Mouse (Mus musculus) cerebellum, postnatal 4 days (tissue): ENCODE results near the gene Ebf4.
"Not testable (repeated sequence)": the region's sequence is repeated elsewhere in the genome, so short reads cannot be mapped to it uniquely, and the experiment has no call there.

Source experiments
- DNase-seq, 2 experiments: peaks; one replicate each; pipeline ENCODE4 v3.0.0; 2022; ENCODE audit warnings: low spot score in 2 of 2, mixed read lengths in 1 of 2

Ebf4 gene

GRCm38 (mm10) chr2:130295331-130296133 is 563 bp downstream of the Ebf4 start:
- DNase-seq, result peak in 1 of 2 experiments; percentile 43

GRCm38 (mm10) chr2:130296134-130296745 is 1.3 kb downstream of the Ebf4 start:
- no peak for DNase-seq

- no peak for DNase-seq
Measured at GRCm38 (mm10) chr2:130297580-130297979, 2.6 kb downstream of the Ebf4 start.

GRCm38 (mm10) chr2:130303014-130303413 is 8.0 kb downstream of the Ebf4 start:
- DNase-seq, result no peak

GRCm38 (mm10) chr2:130327057-130327456 is 32.1 kb downstream of the Ebf4 start:
- DNase-seq, result no peak

GRCm38 (mm10) chr2:130329502-130329901 is 34.5 kb downstream of the Ebf4 start:
- DNase-seq, result no peak

GRCm38 (mm10) chr2:130335112-130335511 is 40.1 kb downstream of the Ebf4 start:
- no peak for DNase-seq

- no peak for DNase-seq
Measured at GRCm38 (mm10) chr2:130340464-130341219, 45.7 kb downstream of the Ebf4 start.

- no peak for DNase-seq
Measured at GRCm38 (mm10) chr2:130341220-130341580, 46.2 kb downstream of the Ebf4 start.

GRCm38 (mm10) chr2:130350376-130350775 is 55.4 kb downstream of the Ebf4 start:
- no peak for DNase-seq

GRCm38 (mm10) chr2:130351758-130352339 is 56.9 kb downstream of the Ebf4 start:
- DNase-seq, result no peak

- DNase-seq, result no peak
Measured at GRCm38 (mm10) chr2:130353411-130353810, 58.4 kb downstream of the Ebf4 start.

- no peak for DNase-seq
Measured at GRCm38 (mm10) chr2:130353889-130354288, 58.9 kb downstream of the Ebf4 start.

- no peak for DNase-seq
Measured at GRCm38 (mm10) chr2:130357551-130357950, 62.6 kb downstream of the Ebf4 start.

GRCm38 (mm10) chr2:130358852-130359251 is 63.9 kb downstream of the Ebf4 start:
- no peak for DNase-seq

- DNase-seq, result peak in 1 of 2 experiments; percentile 40
Measured at GRCm38 (mm10) chr2:130362511-130363026, 67.6 kb downstream of the Ebf4 start.

- DNase-seq, result no peak
Measured at GRCm38 (mm10) chr2:130365211-130366094, 70.5 kb downstream of the Ebf4 start.

GRCm38 (mm10) chr2:130367386-130367785 is 72.4 kb downstream of the Ebf4 start:
- no peak for DNase-seq

GRCm38 (mm10) chr2:130373026-130373425 is 78.1 kb downstream of the Ebf4 start:
- DNase-seq, result not testable (repeated sequence)

- DNase-seq, result no peak
Measured at GRCm38 (mm10) chr2:130374951-130375350, 80.0 kb downstream of the Ebf4 start.

- no peak for DNase-seq
Measured at GRCm38 (mm10) chr2:130383205-130383604, 88.2 kb downstream of the Ebf4 start.
